Mouse (Mus musculus): ENCODE data around the gene 1700029P11Rik. TPM values are rescaled to one million over a fixed set of nuclear protein-coding genes. Genes with fewer than 3 reads are reported as not detected.

1700029P11Rik gene
- polyA plus RNA-seq, 1 experiment from 2014 or later = not detected

DNA sequence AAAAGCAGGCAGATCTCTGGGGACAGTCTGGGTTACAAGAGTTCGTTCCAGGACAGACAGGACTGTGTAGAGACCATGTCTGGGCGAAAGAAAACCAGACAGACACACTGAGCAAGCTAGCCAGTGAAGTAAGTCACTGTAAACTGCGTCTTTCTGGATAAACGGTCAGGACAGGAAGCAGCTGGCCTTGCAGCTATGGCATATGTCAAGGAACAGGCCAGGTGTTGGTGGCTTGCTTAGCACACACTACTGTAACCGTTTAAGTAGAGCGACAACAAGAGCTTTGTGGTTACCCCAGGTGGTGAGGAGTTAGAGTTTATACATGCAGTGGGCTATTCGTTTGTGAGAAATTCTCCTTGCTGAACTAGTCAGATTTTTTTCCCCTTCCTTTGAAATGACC is 47.4 kb downstream of the 1700029P11Rik start:
- no peak overlapping the region for H3K4me3 ChIP-seq (ENCODE audit: low read depth, low read length)
- H3K9me3 ChIP-seq (replicated peaks; ENCODE audit: control insufficient read depth, low read length) = no peaks in the 10 kb centered on the region
- 74% methylated on average over 7 of the region's 7 CpGs for WGBS (ENCODE audit: insufficient replicate concordance)
- no peak for ATAC-seq (ENCODE audit: low read depth)
- H3K36me3 ChIP-seq (ENCODE audit: control insufficient read depth, insufficient read depth) = peaks cover 38% of the 10 kb centered on the region
- no peak overlapping the region for H3K4me2 ChIP-seq (ENCODE audit: low read depth, low read length)
- H3K27me3 ChIP-seq (ENCODE audit: control insufficient read depth, insufficient read depth, low read depth, low read length) = no peaks in the 10 kb centered on the region
- H3K27ac ChIP-seq (ENCODE audit: low read length) = no peak overlapping the region
- no peaks in the 10 kb centered on the region for H3K4me1 ChIP-seq (ENCODE audit: control insufficient read depth, low read depth, low read length)
- H3K9ac ChIP-seq (ENCODE audit: low read depth, low read length) = no peak overlapping the region

Other genes starting within 250 kb of the 1700029P11Rik start
- 4.1 and 4.6 TPM in 2 replicates for gene Zc3h7b, start 235.5 kb upstream of the 1700029P11Rik start, polyA plus RNA-seq (2015; fragmentation: Nextera tagmentation; extraction: Ambion mirVana)
- 63.6 and 67.3 TPM in 2 replicates for gene Rangap1, start 235.0 kb upstream of the 1700029P11Rik start, polyA plus RNA-seq (2015; fragmentation: Nextera tagmentation; extraction: Ambion mirVana)
- 6.3 and 9.2 TPM in 2 replicates for gene Tef, start 178.1 kb upstream of the 1700029P11Rik start, polyA plus RNA-seq (2015; fragmentation: Nextera tagmentation; extraction: Ambion mirVana)
- 11.7 and 14.9 TPM in 2 replicates for gene Tob2, start 121.7 kb upstream of the 1700029P11Rik start, polyA plus RNA-seq (2015; fragmentation: Nextera tagmentation; extraction: Ambion mirVana)
- 72.6 and 79.6 TPM in 2 replicates for gene Phf5a, start 108.6 kb upstream of the 1700029P11Rik start, polyA plus RNA-seq (2015; fragmentation: Nextera tagmentation; extraction: Ambion mirVana)
- gene Aco2, start 108.2 kb upstream of the 1700029P11Rik start, polyA plus RNA-seq (2015; fragmentation: Nextera tagmentation; extraction: Ambion mirVana) = 109 and 114 TPM in 2 replicates
- gene Polr3h, start 54.3 kb upstream of the 1700029P11Rik start, polyA plus RNA-seq (2015; fragmentation: Nextera tagmentation; extraction: Ambion mirVana) = 53.2 and 55.3 TPM in 2 replicates
- gene Csdc2, start 43.8 kb upstream of the 1700029P11Rik start, polyA plus RNA-seq (2015; fragmentation: Nextera tagmentation; extraction: Ambion mirVana) = 0.83 and 1.3 TPM in 2 replicates
- gene Pmm1, start 19.6 kb upstream of the 1700029P11Rik start, polyA plus RNA-seq (2015; fragmentation: Nextera tagmentation; extraction: Ambion mirVana) = 13.6 and 14.9 TPM in 2 replicates
- gene Xrcc6, start 7.3 kb downstream of the 1700029P11Rik start, polyA plus RNA-seq (2015; fragmentation: Nextera tagmentation; extraction: Ambion mirVana) = 48.4 and 52.7 TPM in 2 replicates
- 10.7 and 11.5 TPM in 2 replicates for gene Desi1, start 53.3 kb downstream of the 1700029P11Rik start, polyA plus RNA-seq (2015; fragmentation: Nextera tagmentation; extraction: Ambion mirVana)
- gene Snu13, start 67.1 kb downstream of the 1700029P11Rik start, polyA plus RNA-seq (2015; fragmentation: Nextera tagmentation; extraction: Ambion mirVana) = 111 and 121 TPM in 2 replicates
- gene 4930407I10Rik, start 78.6 kb downstream of the 1700029P11Rik start, polyA plus RNA-seq (2015; fragmentation: Nextera tagmentation; extraction: Ambion mirVana) = not detected in 2 replicates
- not detected in 2 replicates for gene Mei1, start 89.5 kb downstream of the 1700029P11Rik start, polyA plus RNA-seq (2015; fragmentation: Nextera tagmentation; extraction: Ambion mirVana)
- gene Ccdc134, start 147.4 kb downstream of the 1700029P11Rik start, polyA plus RNA-seq (2015; fragmentation: Nextera tagmentation; extraction: Ambion mirVana) = 5.3 and 5.5 TPM in 2 replicates
- 51.9 and 53.2 TPM in 2 replicates for gene Srebf2, start 166.6 kb downstream of the 1700029P11Rik start, polyA plus RNA-seq (2015; fragmentation: Nextera tagmentation; extraction: Ambion mirVana)
- 0.11 TPM in 2 replicates for gene Shisa8, start 232.3 kb downstream of the 1700029P11Rik start, polyA plus RNA-seq (2015; fragmentation: Nextera tagmentation; extraction: Ambion mirVana)
- gene Tnfrsf13c, start 243.8 kb downstream of the 1700029P11Rik start, polyA plus RNA-seq (2015; fragmentation: Nextera tagmentation; extraction: Ambion mirVana) = 0.40 and 0.93 TPM in 2 replicates